Mouse (Mus musculus) bone marrow, adult 2 months (tissue): ENCODE measurements at regions not wholly inside any gene's neighbourhood (a gene's known extent, or its start where the extent isn't known, plus 50 kb on each side); places are given as distances from the start of the nearest gene placed in this dataset.
"Not testable (repeated sequence)": the region's sequence is repeated elsewhere in the genome, so short reads cannot be mapped to it uniquely, and the experiment has no call there.

Experiments used
- CTCF ChIP-seq: fragments of 200-500 bp; IDR thresholded peaks from 2 replicates; pipeline ENCODE4 v1.5.1; 2011; ENCODE audit warnings: low read length, control low read depth; ENCODE audit not compliant: control insufficient read depth, insufficient read depth
- POLR2A ChIP-seq: fragments of 200-500 bp; IDR thresholded peaks from 2 replicates; pipeline ENCODE4 v1.6.1; 2011; ENCODE audit warnings: low read depth, mild to moderate bottlenecking, control low read depth, low read length, borderline replicate concordance; ENCODE audit not compliant: control insufficient read depth

DNA sequence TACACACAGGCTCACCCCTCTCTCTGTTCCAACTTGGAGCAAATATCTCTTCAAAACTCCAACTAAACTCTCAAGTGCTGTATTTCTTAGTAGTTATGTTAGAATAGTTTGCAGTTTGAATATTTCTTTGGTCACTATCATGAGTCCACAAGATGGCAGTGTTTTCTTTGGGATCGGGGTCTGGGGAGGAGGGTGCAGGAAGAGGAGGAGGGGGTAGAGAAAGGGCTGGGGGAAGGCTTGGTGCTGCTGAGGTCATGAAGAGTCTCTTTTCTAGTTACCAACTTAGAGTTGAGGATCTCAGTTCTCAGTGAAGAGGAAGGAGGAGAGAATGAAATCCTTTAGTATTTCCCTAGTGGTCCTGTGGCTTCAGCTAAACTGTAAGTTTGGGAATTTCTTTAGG is 863.6 kb downstream of the Dad1 start:
- TF ChIP-seq POLR2A, CTCF: not testable (repeated sequence)
